Mouse (Mus musculus): ENCODE results near the gene C77080. TPM values are rescaled to one million over a fixed set of nuclear protein-coding genes. Genes with fewer than 3 reads are reported as not detected.
A peak's percentile ranks its signal among the peaks of the same experiment; 100 is the strongest.

C77080 gene
- polyA plus RNA-seq, 1 experiment from 2014 or later: 9.6 TPM

DNA sequence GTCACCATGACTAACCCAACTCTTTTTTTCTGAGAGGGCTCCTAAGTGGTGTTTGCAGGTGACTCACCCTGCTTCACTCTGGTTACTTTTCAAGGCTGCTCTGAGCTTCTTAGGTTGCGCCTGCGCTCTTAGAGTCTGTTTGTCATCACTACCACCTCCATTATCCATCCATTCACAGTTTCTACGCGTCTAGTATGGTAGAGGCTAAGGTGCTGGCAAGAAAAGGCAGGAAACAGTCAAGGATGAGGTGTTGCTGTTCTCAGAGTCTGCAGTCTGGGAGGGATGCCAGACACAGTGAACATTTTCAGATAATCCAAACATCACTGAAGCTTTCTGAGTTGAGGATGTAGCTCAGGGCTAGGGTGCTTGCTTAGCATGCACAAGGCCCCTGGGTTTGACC, 36.5 kb upstream of the C77080 start:
- WGBS: 55% methylated on average over 4 of the region's 4 CpGs
- no peak overlapping the region for H3K4me3 ChIP-seq (ENCODE audit: low read depth, low read length)
- ATAC-seq (ENCODE audit: low FRiP score, low TSS enrichment) (peak; percentile 65; the same call in 1 of the 2 replicates), DNase-seq (ENCODE audit: low spot score) (peak; percentile 24)
- no peaks in the 10 kb centered on the region for H3K9me3 ChIP-seq (ENCODE audit: control insufficient read depth, low read length)
- TF ChIP-seq EP300 (optimal IDR thresholded peaks at IDR 0.05) (no peak), CTCF (IDR thresholded peaks at IDR 0.05; ENCODE audit: low read depth) (no peak)
- no peaks in the 10 kb centered on the region for H3K27me3 ChIP-seq (ENCODE audit: control insufficient read depth, insufficient read depth, low read length)
- no peaks in the 10 kb centered on the region for H3K36me3 ChIP-seq (ENCODE audit: control insufficient read depth, insufficient read depth, low read length)
- H3K27ac ChIP-seq (replicated peaks): peak overlapping the region; percentile 53; the same call in 1 of the 2 replicates
- H3K4me2 ChIP-seq (replicated peaks; ENCODE audit: low read depth): no peak overlapping the region; the same call in 1 of the 2 replicates
- H3K4me1 ChIP-seq (replicated peaks; ENCODE audit: control insufficient read depth, insufficient read depth): 0 out of 2 replicates have a peak, but pooled peaks cover 3% of the 10 kb centered on the region
- H3K9ac ChIP-seq (ENCODE audit: low read length): no peak overlapping the region

DNA sequence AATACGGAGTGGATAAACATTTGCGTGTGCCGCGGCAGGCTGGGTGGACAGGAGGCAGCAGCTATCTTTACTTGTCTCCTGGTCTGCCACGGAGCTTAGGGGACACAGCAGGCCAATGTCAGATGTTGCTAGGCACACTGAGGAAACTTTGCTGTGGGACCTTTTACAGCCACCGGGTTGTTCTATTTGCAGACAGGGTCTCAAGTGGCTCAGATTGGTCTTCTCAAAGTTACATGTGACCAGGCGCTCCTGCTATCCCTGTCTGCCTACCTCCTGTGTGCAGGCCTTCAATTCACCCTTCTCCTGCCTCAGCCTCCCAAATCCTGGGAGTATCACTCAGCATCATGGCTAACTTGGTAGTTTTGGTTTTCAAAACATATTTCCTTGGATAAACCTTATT, 34.9 kb upstream of the C77080 start:
- no peaks in the 10 kb centered on the region for H3K36me3 ChIP-seq (ENCODE audit: control insufficient read depth, insufficient read depth, low read length)
- H3K9me3 ChIP-seq (ENCODE audit: control insufficient read depth, low read length): no peaks in the 10 kb centered on the region
- no peak for DNase-seq (ENCODE audit: low spot score)
- H3K4me2 ChIP-seq (replicated peaks; ENCODE audit: low read depth): no peak overlapping the region
- 0 out of 2 replicates have a peak, but pooled peaks cover 3% of the 10 kb centered on the region for H3K4me1 ChIP-seq (replicated peaks; ENCODE audit: control insufficient read depth, insufficient read depth)
- TF ChIP-seq CTCF (IDR thresholded peaks at IDR 0.05; ENCODE audit: low read depth): no peak
- TF ChIP-seq EP300 (optimal IDR thresholded peaks at IDR 0.05): no peak
- ATAC-seq (ENCODE audit: low FRiP score, low TSS enrichment): no peak
- no peak overlapping the region for H3K9ac ChIP-seq (ENCODE audit: low read length)
- no peak overlapping the region for H3K27ac ChIP-seq (replicated peaks)
- no peaks in the 10 kb centered on the region for H3K27me3 ChIP-seq (ENCODE audit: control insufficient read depth, insufficient read depth, low read length)
- no peak overlapping the region for H3K4me3 ChIP-seq (ENCODE audit: low read depth, low read length)
- WGBS: 75% methylated on average over 7 of the region's 7 CpGs

DNA sequence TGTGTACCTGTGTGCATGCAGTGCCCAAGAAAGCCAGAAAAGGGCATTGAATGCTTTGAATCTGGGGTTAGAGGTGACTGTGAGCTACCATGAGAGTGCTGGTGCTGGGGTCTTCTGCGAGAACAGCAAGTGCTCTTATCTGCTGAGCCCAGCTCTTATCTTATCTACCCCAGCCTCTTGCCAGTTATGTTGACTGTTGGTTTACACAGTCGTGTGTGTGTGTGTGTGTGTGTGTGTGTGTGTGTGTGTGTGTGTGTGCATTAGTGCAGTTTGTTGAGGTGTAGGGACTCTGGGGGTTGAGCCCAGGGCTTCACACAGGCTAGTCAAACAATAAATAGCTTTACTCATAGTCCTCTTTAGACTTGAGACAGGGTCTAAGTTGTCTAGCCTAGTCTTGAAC, 34.0 kb upstream of the C77080 start:
- H3K9ac ChIP-seq (ENCODE audit: low read length): no peak overlapping the region
- no peak overlapping the region for H3K4me2 ChIP-seq (replicated peaks; ENCODE audit: low read depth)
- TF ChIP-seq EP300 (optimal IDR thresholded peaks at IDR 0.05) (no peak), CTCF (IDR thresholded peaks at IDR 0.05; ENCODE audit: low read depth) (no peak)
- DNase-seq (ENCODE audit: low spot score) (no peak), ATAC-seq (ENCODE audit: low FRiP score, low TSS enrichment) (no peak)
- no peak overlapping the region for H3K4me3 ChIP-seq (ENCODE audit: low read depth, low read length)
- H3K27me3 ChIP-seq (ENCODE audit: control insufficient read depth, insufficient read depth, low read length): no peaks in the 10 kb centered on the region
- no peaks in the 10 kb centered on the region for H3K36me3 ChIP-seq (ENCODE audit: control insufficient read depth, insufficient read depth, low read length)
- 0 out of 2 replicates have a peak, but pooled peaks cover 3% of the 10 kb centered on the region for H3K4me1 ChIP-seq (replicated peaks; ENCODE audit: control insufficient read depth, insufficient read depth)
- no peaks in the 10 kb centered on the region for H3K9me3 ChIP-seq (ENCODE audit: control insufficient read depth, low read length)
- no peak overlapping the region for H3K27ac ChIP-seq (replicated peaks)
- 18% methylated on average over 2 of the region's 2 CpGs for WGBS

DNA sequence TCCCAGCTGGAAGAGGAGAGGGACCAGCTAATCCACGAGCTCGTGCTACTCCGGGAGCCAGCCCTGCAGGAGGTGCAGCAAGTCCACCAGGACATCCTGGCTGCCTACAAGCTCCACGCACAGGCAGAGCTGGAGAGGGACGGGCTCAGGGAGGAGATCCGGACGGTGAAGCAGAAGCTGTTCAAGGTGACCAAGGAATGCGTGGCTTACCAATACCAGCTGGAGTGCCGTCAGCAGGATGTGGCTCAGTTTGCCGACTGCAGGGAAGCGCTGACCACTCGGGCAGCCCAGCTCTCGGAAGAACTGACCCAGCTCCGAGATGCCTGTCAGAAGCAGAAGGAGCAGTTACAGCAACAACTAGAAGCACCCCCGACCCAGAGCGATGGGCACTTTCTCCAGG, 32.5 kb upstream of the C77080 start:
- Histone ChIP-seq H3K36me3 (ENCODE audit: control insufficient read depth, insufficient read depth, low read length) (no peaks in the 10 kb centered on the region), H3K9me3 (ENCODE audit: control insufficient read depth, low read length) (no peaks in the 10 kb centered on the region), H3K4me2 (replicated peaks; ENCODE audit: low read depth) (no peak overlapping the region), H3K9ac (ENCODE audit: low read length) (no peak overlapping the region), H3K4me3 (ENCODE audit: low read depth, low read length) (no peak overlapping the region), H3K27ac (replicated peaks) (no peak overlapping the region), H3K4me1 (replicated peaks; ENCODE audit: control insufficient read depth, insufficient read depth) (0 out of 2 replicates have a peak, but pooled peaks cover 3% of the 10 kb centered on the region), H3K27me3 (ENCODE audit: control insufficient read depth, insufficient read depth, low read length) (no peaks in the 10 kb centered on the region)
- WGBS: 44% methylated on average over 16 of the region's 16 CpGs
- DNase-seq (ENCODE audit: low spot score) (no peak), ATAC-seq (ENCODE audit: low FRiP score, low TSS enrichment) (no peak)
- TF ChIP-seq EP300 (optimal IDR thresholded peaks at IDR 0.05) (no peak), CTCF (IDR thresholded peaks at IDR 0.05; ENCODE audit: low read depth) (no peak)

DNA sequence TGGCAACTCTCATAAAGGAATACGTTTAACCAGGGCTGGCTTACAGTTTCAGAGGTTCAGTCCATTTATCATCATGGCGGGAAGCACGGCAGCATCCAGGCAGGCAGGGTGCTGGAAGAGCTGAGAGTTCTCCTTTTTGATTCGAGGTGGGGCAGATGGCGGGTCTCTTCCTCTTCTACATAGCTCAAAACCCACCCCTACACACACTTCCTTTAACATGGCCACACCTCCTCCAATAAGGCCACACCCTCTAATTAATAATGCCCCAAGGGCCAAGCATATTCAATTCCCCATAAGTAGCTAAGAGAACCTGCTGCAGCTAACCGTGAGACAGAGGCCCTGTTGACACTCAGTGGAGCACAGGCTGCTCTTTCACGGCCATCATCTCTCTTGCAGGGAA, 31.6 kb upstream of the C77080 start:
- Histone ChIP-seq H3K4me1 (replicated peaks; ENCODE audit: control insufficient read depth, insufficient read depth) (no peaks in the 10 kb centered on the region), H3K4me3 (ENCODE audit: low read depth, low read length) (no peak overlapping the region), H3K9ac (ENCODE audit: low read length) (no peak overlapping the region), H3K4me2 (replicated peaks; ENCODE audit: low read depth) (no peak overlapping the region), H3K9me3 (ENCODE audit: control insufficient read depth, low read length) (no peaks in the 10 kb centered on the region), H3K27me3 (ENCODE audit: control insufficient read depth, insufficient read depth, low read length) (no peaks in the 10 kb centered on the region), H3K27ac (replicated peaks) (no peak overlapping the region), H3K36me3 (ENCODE audit: control insufficient read depth, insufficient read depth, low read length) (no peaks in the 10 kb centered on the region)
- TF ChIP-seq EP300 (optimal IDR thresholded peaks at IDR 0.05): no peak
- no peak for TF ChIP-seq CTCF (IDR thresholded peaks at IDR 0.05; ENCODE audit: low read depth)
- WGBS: 67% methylated on average over 7 of the region's 7 CpGs
- ATAC-seq (ENCODE audit: low FRiP score, low TSS enrichment) (no peak), DNase-seq (ENCODE audit: low spot score) (no peak)

DNA sequence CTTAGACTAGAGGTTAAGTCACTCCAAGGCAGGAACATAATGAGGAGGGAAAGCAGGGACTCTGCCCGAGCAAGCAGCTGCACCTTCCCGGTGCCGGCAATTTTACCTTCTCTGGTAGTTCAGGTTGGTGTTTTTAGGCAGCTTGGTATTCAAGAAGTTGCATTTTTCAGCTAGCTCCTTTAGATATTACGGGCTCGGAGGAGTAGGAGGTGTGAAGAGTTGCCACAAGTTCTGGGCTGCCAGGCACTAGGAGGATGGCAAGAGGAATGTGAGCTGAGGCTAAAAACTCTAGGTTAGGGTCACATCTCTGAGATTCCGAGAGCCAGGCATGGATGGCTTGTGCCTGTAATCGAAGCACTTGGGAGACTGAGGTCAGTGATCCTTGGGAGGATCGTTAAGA, 28.5 kb upstream of the C77080 start:
- DNase-seq (ENCODE audit: low spot score): no peak
- no peaks in the 10 kb centered on the region for H3K36me3 ChIP-seq (ENCODE audit: control insufficient read depth, insufficient read depth, low read length)
- no peaks in the 10 kb centered on the region for H3K27me3 ChIP-seq (ENCODE audit: control insufficient read depth, insufficient read depth, low read length)
- 0 out of 2 replicates have a peak, but pooled peaks cover 2% of the 10 kb centered on the region for H3K4me1 ChIP-seq (replicated peaks; ENCODE audit: control insufficient read depth, insufficient read depth)
- H3K4me2 ChIP-seq (replicated peaks; ENCODE audit: low read depth): no peak overlapping the region
- H3K27ac ChIP-seq (replicated peaks): no peak overlapping the region
- 89% methylated on average over 8 of the region's 8 CpGs for WGBS
- H3K9me3 ChIP-seq (ENCODE audit: control insufficient read depth, low read length): no peaks in the 10 kb centered on the region
- no peak overlapping the region for H3K9ac ChIP-seq (ENCODE audit: low read length)
- ATAC-seq (ENCODE audit: low FRiP score, low TSS enrichment): no peak
- H3K4me3 ChIP-seq (ENCODE audit: low read depth, low read length): no peak overlapping the region
- TF ChIP-seq CTCF (IDR thresholded peaks at IDR 0.05; ENCODE audit: low read depth) (no peak), EP300 (optimal IDR thresholded peaks at IDR 0.05) (no peak)
